Mouse (Mus musculus) C2C12 (cell line): Measurements from ENCODE around the gene Lcn10.

Source experiments
- CTCF ChIP-seq: IDR thresholded peaks from one replicate; pipeline ENCODE4 v1.5.1; 2011; ENCODE audit not compliant: control insufficient read depth, insufficient read depth, insufficient read length
- MAX ChIP-seq: IDR thresholded peaks from one replicate; pipeline ENCODE4 v1.6.1; 2011; ENCODE audit warnings: mild to moderate bottlenecking, control low read depth

GRCm38 (mm10) chr2:25661245-25661970 is 21.1 kb upstream of the Lcn10 start:
- TF ChIP-seq CTCF (no peak), MAX (no peak)
